Mouse (Mus musculus): ENCODE measurements around the gene A630076J17Rik.

A630076J17Rik gene

DNA sequence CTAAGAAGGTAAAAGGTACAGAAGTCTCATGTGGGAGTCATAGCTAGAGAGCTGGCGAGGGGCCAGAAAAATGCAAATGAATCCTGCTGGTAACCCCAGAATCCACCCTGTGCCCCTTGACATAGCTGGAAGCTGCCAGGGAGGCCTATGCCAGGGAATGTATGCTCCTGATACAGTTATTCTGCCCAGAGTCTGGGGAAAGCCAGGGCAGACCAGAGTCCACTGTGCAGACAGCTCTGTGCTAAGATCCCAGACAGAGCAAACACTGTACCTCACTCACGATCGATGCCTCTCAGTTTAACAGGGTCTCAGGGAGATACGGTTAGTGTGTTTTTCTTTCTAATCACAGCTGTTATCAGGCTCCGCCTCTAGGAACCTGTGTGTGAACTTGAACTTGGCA is 592 bp upstream of the A630076J17Rik start:
- no peak for DNase-seq (ENCODE audit: low read depth, low spot score)

DNA sequence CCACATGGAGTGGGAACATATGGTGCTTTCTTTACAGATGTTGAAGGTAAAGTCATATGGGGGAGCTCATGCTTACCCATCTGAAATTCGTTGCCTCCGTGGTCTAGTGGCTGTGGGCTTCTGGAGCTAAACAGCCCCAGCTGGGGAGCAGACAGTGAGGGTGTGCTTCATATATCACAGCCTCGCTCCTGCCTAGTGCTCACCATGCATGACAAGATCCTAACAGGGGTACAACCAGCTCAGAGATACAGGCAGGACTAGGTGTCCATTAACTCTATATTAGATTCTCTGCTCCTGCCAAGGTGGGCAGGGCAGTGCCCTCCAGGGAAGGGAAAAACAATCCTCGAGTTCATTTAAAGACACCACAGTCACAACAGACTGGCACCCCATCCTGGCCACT is 788 bp downstream of the A630076J17Rik start:
- DNase-seq (ENCODE audit: low read depth, low spot score): no peak

DNA sequence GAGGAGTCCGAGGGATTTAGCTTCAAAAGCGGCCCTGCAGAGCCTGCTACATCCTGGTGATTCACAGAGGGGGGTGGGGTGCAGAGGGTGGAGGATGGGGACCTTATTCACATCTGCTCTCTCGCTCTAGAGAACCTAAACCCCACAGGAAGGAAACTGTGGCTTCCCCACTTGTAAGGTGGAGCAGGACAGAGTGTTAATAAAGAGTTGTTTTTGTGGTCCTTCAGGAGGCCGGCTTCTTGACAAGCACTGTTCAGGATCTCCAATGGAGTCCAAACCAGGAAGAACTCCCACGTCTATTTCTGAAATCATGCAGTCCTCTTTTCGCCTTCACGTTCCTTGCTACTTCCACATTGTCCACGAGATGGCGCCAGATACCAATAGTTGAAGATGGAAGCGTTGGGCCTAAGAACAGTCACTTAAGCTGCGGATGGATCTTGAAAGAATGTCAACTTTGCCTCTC is 3.0 kb downstream of the A630076J17Rik start:
- peak; percentile 48 for DNase-seq (ENCODE audit: low read depth, low spot score)

DNA sequence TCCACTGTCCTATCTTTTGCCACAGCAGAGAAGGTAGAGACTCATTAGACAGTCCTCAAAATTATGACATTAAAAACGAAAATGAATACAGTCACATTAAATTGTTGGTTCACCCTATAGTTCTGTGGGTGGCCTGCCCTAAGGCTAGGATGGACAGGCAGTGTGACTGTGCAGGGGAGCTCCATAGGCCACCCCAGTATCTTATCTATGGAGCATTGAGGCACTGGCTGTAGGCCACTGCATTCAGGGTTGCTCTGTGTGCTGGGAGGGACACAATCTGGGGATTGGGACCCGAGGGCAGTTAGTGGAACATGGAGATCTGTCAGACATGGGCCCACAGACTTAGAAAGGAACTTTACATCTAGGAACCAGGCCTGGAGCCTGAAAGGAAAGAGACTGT is 3.5 kb downstream of the A630076J17Rik start:
- no peak for DNase-seq (ENCODE audit: low read depth, low spot score)

DNA sequence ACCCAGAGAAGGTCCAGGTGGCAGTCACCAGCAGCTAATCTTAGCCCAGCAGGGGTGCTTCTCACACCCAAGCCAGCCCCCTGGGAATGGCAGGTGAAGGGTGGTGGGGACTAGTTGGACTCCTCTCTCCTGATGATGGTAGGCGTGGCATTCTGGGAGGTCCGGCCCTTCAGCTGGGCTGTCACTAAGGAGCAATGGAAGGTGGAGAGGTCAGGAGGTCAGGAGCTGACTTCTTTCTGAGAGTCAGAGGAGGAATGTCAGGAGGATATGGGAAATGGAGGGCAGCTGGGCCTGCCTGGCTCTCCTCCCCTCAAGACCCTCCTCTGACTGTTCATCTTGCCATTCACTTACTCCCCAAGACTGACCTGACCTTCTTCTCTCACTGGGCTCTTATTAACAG is 7.6 kb downstream of the A630076J17Rik start:
- DNase-seq (ENCODE audit: low read depth, low spot score): no peak

DNA sequence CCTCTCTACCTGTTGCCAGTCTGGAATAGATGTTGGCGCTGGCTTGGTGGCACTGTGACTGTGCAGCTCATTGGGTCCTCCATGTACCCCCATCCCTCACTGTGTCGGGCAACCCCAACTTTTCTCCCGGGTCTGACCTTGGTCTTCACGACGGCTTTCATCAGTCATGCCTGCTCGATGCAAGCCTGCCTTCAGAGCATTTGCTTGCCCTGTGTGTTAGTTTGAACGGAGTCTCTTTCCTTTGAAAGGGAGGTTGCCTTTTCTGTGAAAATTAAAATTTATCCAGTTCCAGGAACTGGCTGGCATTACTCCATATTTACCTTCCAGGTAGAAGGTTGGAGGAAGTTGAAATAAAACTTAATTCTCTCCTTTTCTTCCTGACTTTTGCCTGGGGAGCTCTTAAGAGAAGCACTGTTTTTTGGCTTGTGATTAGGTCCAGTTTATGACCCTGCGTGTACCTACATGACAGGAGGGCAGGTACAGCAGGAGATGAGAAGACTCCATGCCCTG is 8.1 kb downstream of the A630076J17Rik start:
- no peak for DNase-seq (ENCODE audit: low read depth, low spot score)

DNA sequence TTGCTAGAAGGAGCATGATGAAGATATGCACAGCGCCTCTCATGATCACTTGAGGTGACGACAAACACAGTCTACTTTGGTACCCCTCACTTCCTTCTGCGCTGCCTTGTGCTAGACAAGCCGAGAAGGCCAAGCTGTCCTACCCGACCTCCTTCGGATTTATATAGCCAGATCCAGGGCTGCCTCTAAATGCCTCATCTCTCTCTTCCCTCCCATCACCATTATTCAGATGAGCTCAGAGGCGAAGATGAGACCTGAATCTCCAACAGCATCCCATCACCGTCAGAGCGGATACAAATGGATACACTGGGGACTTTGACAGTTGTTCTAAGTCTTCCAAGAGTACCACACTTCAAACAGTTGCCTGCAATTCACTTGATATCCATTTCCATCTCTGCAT is 9.2 kb downstream of the A630076J17Rik start, which contains the start of gene Prok1:
TSS of gene Prok1 (minus strand) at position 101 of the 400 bp plus-strand sequence.
- no peak for DNase-seq (ENCODE audit: low read depth, low spot score)

DNA sequence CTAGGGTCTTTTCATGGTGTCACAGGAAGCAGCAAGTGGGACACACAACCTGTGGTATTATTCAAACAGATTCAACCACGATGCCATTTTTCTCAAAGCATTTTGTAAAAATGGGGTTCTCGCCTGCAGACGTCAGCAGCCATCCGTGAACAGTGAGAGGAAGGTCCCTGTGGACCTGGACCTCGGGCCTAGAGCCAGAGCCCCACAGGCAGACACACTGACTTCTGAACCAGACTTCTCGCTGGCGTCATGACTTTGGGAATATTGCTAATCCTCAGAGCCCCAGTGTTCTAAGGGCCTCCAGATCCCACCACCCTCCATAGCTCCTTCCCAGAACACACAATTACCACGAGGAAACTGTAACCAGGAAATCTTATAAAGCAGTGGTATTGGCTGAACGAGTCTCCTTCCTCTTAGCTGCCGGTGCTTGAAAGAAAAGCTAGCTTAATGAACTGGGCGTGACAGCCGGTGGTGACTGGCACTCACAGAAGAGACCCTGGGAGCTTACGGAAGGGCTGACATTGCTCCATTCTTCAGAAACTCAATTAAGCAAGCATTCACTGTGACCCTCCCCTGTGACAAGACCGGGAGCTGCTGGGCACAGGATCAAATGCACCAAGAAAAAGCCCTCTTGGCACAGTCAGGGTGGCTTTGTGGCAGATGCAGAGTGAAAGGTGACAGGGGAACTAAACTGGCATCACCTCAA is 11.1 kb downstream of the A630076J17Rik start:
- no peak for DNase-seq (ENCODE audit: low read depth, low spot score)

DNA sequence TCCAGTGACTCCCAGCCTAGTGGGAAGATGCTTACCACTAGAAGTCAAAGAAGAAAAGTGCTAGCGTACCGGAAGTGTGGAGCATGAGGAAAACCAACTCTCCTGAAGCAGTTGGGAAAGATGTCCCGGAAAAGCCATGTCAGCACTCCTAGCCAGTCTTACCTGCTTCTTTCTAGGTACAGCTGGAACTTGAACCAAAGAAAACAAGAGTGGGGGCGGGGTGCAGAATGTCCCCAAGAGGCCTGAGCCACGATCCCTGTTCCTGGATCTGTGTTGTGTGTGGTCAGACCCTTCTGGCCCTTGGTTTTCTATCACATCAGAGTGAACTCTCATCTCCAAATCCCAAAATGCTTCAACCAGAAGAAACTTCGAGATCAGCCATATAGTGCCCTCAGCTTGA is 16.5 kb downstream of the A630076J17Rik start:
- DNase-seq (ENCODE audit: low read depth, low spot score): no peak

DNA sequence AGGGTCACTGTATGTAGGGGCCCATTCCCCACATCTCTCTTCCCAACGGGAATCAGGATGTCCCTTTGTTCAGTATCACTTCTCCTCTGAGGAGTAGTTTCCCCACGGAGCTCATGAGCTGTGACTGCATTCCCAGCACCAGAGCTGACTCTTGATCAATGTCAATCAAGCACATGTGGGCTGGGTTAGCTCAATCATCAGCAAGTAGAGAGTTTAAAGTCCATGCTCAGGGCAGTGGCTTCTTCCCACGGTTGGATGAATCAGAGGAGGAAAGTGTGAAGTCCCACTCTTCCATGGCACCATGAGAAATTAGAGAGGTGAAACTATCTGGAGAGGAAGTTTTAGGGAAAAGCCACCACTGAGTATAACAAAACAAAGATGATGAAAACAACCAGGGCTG is 18.6 kb downstream of the A630076J17Rik start:
- DNase-seq (ENCODE audit: low read depth, low spot score): no peak

DNA sequence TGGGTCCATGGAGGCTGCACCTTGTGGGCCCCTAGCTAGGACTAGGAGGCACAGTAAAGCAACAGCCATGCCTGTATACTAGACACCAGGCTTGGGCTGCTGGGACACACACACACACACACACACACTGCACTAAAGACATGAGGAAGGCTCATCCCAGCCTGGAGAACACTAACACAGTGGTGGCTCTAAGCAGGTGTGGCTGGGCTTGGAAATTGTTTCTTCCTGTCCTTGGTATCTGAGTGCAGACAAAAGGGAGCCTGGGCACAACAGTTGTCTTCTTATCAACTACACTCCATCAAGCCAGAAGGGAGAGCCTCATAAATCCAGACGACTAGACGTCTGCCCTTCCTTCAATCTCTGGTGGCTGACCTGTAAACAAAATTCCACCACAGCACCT is 19.9 kb downstream of the A630076J17Rik start:
- DNase-seq (ENCODE audit: low read depth, low spot score): no peak

DNA sequence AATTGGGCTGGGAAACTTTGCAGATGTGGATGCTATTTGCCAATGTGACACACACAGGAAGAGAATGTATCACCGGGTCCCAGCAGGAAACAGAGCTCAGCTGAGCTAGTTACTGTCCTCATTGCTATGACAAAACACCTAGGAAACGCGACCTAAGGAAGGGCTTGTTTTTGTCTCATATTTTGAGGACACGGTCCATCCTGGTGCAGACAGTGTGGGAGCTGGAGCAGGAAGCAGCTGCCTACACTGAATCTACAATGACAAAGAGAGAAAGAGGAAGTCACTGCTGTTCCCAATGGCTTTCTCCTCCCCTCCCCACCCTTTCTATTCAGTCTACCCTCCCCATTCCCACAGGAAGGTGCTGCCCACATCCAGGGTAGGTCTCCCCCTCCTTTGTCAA is 21.6 kb downstream of the A630076J17Rik start:
- DNase-seq (ENCODE audit: low read depth, low spot score): no peak

DNA sequence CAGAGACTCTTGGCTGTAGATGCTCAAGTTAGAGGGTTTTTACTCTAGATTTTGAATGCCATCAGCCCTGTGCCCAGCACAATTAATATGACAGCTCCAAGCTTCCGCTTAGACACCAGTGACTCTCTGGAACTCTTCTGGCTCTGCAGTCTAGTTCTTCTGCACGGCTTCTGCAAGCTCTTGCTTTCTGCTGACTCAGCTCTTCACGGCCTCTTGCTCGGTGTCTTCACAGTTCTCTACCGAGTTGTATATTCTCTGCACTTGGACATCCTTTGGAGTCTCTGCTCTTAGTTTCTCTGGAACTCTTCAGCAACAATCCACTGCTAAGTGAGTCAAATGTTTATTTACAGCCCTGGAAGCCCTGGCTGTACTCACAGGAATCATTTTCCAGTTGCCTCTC is 23.5 kb downstream of the A630076J17Rik start:
- no peak for DNase-seq (ENCODE audit: low read depth, low spot score)

DNA sequence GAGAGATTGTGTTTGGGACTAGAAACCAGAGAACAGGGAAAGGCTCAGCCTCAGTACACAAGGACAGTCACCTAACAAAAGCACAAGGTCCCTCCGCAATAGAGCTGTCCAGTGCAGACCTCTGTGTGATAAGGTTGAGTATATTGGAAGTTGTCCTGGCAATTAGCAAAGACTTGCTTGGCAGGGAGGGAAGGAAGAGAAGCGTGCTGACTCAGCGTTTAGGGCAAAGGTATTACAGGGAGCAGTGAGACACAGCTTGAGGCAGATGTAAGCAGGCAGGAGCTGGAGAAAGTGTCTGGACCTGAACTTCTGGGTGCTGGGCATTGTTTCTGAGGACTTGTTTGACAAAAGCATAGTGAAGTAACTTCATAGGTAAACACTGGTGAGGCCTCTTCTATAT is 25.6 kb downstream of the A630076J17Rik start:
- no peak for DNase-seq (ENCODE audit: low read depth, low spot score)

DNA sequence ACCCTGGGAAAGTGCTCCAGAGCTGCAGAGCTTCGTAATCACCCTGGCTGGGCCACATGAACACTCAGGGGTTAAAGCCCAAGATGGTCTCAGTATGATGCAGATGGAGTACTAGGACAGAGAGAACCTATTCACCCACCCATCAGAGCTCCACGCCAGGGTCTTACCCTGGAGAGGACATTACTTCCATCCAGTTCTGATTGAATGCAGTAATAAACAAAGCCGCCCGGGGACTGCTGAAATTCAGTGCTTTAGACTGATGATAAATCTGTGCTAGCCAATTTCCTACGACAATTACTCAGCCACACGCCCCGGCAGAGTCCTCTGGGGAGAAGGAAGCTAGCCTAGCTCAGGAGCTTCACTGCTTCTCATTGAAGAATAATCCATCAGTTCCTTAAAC is 26.3 kb downstream of the A630076J17Rik start:
- DNase-seq (ENCODE audit: low read depth, low spot score): no peak

DNA sequence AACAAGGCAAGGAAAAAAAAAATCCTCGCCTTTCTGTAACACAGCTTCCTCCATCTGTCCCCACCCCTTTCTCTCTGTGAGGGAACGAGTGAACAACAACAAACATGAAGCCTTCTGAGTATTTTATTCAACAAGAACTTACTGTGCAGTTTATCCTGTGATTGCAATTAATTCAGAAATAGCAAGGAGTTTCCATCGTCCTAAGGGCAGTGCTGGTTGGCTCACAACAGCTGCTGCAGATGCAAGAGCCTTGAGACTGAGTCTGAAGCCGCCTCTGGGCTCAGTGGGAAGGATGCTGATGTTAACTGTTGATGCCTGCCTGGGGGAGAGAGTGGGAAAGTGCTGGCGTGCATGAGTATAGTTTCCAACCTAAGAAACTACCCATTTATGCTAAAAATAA is 27.5 kb downstream of the A630076J17Rik start:
- DNase-seq (ENCODE audit: low read depth, low spot score): no peak

DNA sequence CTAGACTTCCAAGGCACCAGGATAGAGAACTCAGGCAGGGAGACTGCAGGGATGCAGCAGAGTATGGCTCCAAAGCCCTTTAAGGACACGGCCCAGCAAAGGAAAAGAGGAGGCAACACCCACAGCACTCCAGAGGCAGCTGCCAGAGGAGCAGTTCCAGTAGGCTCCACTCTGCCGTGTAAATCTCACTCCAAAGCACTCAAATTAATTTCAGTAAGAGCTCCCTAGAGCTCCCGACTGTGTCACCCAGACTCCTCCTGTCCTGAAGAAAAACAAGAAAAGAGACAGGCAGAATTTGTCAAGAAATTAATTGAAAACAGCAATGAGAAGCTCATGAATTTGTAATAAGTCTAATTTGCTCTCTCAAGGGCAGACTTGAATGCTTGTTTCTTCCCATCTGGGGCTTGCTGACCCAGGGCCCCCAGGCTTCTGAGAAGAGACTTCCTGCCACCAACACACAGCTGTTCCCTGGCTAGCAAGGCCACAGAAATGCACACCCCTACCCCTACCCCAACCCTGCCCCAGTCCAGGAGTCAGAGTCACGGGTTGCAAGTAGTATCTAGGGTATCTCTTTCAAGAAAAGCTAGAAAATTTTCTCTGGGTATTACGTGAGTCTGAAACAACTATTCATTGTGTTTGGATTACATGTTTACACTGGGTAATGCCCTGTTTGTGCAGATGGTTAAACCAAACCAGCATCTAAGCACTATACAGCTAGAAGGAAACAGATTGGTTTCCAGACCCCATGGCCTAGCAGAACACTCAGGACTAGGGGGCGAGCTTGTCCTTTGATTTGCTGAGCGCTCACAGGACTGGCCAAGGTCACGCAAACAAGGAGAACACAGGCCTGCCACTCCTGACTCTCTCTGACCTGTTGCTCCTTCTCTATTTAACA is 30.8 kb downstream of the A630076J17Rik start:
- DNase-seq (ENCODE audit: low read depth, low spot score): no peak

DNA sequence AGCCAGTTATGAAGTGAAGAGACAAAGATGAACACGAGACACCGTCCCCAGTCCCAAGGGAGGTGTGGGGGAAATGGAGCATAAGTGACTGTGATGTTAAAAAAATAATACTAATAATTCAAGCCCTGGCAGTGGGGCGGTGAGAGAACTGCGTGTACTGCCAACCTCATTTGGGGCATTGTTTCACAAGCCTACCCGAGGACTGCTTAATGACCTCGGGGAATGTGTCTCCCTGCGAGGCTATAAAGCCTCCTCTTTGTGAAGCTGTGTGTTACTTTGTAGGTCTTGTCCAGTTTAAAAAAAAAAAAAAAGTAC is 31.4 kb downstream of the A630076J17Rik start:
- no peak for DNase-seq (ENCODE audit: low read depth, low spot score)

DNA sequence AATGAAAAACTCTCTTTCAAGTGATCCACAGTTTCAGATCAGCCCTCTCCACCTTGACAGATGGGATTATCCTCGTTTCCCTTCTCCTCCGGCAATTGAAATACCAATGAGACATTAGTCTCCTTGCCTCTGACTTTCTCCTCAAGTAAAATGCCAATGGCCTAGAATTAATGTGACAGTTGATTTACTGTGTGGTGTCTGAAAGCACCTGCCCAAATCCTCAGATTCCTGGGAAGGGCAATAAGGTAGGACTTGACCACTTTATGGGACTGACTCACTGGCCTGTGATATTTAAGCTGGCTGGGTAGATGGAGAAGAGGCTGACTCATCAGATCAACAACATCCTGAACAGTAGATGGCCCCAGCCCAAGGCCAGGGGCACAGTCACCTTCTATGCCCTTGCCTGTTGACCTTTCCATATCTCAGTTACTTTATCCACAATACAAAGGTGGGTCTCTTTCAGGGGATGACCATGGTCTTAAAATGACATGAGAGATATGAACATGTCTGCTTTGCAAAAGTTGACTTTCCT is 36.5 kb downstream of the A630076J17Rik start:
- DNase-seq (ENCODE audit: low read depth, low spot score): no peak

DNA sequence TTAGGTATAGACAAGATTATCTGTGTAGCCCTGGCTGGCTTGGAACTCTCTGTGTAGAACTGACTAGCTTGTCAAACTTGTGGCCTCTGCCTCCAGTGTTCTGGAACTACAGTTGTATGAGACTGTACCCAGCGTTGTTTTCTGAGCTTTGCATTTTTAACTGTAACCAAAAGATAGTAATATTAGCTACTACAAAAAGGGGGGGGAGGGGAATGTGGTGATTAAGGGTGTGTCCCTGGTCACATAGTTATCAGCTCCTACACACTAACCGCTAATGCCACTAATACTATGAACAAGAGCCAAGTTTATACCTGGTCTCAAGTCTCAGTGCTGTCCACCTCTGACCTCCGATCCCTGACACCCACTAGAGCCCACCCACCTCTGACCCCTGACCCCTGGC is 42.0 kb downstream of the A630076J17Rik start:
- no peak for DNase-seq (ENCODE audit: low read depth, low spot score)

DNA sequence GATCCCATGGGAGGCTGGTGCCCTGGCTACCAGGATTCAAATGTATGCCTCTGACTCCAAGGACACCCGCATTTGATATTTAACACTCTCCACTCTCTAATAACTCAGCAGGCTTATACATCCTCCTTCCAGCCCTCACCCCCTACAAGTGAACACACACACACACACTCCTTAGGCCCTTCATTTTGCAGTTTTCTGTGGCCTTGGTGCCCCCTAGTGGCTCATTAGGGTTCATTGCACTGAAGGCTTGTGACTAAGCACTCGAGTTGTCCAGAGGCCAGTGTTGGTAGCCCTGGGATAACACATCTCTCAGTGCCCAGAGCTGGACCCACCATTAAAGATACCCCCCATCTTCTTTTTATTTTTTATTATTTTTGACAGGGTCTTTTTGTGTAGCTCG is 43.4 kb downstream of the A630076J17Rik start:
- no peak for DNase-seq (ENCODE audit: low read depth, low spot score)

DNA sequence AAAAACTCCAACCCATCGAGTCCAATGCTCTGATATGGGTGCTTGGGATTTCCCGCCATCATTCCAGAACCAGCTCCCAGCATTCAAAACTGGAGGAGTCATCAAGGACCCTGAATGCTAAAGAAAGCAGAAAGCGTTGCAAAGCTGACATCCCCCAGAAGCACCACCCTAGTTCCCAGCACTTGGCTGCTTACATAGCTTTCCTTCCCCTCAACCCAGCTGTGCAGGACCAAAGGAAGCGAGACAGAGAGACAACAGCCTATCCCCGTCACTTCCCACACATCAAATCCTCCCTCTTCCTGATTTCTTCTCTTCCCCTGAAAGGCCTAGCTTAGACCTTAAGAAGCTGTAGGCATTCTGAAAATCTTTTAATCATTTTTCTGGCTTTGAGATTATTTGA is 44.9 kb downstream of the A630076J17Rik start:
- DNase-seq (ENCODE audit: low read depth, low spot score): no peak

DNA sequence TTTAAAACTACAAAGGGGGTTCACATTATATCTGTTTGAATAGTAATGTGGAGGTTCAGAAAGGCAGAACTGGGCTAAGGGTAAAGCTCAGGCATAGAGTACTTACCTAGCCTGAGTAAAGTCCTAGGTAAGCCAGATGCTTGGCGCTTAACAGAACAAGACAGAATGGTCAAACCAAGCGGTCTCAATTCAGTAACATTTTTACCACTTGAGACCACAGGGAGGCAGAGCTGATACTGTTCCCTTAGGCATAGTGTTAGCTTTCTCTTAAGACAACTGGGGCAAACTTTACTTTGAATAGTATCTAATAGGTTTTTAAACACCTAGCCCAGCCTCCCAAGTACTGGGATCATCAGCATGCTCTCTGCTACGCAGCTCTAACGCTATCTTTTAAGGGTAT is 45.6 kb downstream of the A630076J17Rik start:
- no peak for DNase-seq (ENCODE audit: low read depth, low spot score)
